Mouse (Mus musculus): ENCODE data around the gene Mrps18a. TPM values are rescaled to one million over a fixed set of nuclear protein-coding genes. Genes with fewer than 3 reads are reported as not detected.

The Mrps18a gene
- total RNA-seq, 2 experiments from 2014 or later, result 79.3 to 84.5 TPM

GRCm38 (mm10) chr17:46157131-46157530 lies 46.3 kb downstream of the Mrps18a start:
- TF ChIP-seq CTCF (IDR thresholded peaks at IDR 0.05), result no peak
- Histone ChIP-seq H3K27ac (no peak overlapping the region), H3K4me3 (no peak overlapping the region)
- DNase-seq (ENCODE audit: extremely low spot score in 1 of 2, low spot score in 2 of 2), result no peak
- intact Hi-C loops (cut with DNase I), result no loop called here

- no peak for DNase-seq (ENCODE audit: extremely low spot score in 1 of 2, low spot score in 2 of 2)
- Histone ChIP-seq H3K27ac (no peak overlapping the region), H3K4me3 (no peak overlapping the region)
- intact Hi-C loops (cut with DNase I), result no loop called here
- TF ChIP-seq CTCF (IDR thresholded peaks at IDR 0.05), result no peak
These were observed 48.5 kb downstream of the Mrps18a start for GRCm38 (mm10) chr17:46159236-46159635.

- peak; percentile 59 for TF ChIP-seq CTCF (IDR thresholded peaks at IDR 0.05)
- DNase-seq (ENCODE audit: extremely low spot score in 1 of 2, low spot score in 2 of 2), result peak; percentile 80 to 83
- intact Hi-C loops (cut with DNase I), result no loop called here
- peak overlapping the region; percentile 91 for H3K4me3 ChIP-seq
- H3K27ac ChIP-seq, result peak overlapping the region; percentile 88
These were observed 49.4 kb downstream of the Mrps18a start for GRCm38 (mm10) chr17:46160090-46160662.

GRCm38 (mm10) chr17:46160686-46161085 lies 49.9 kb downstream of the Mrps18a start, which contains the start of gene Gtpbp2:
Gene Gtpbp2 (plus strand): TSS chr17:46161032.
- peak; percentile 92 to 96 for DNase-seq (ENCODE audit: extremely low spot score in 1 of 2, low spot score in 2 of 2)
- no peak for TF ChIP-seq CTCF (IDR thresholded peaks at IDR 0.05)
- peak within 1 kb of the TSS; percentile 91 for H3K4me3 ChIP-seq
- intact Hi-C loops (cut with DNase I), result no loop called here
- peak within 1 kb of the TSS; percentile 88 for H3K27ac ChIP-seq

- intact Hi-C loops (cut with DNase I), result no loop called here
- no peak for DNase-seq (ENCODE audit: extremely low spot score in 1 of 2, low spot score in 2 of 2)
- Histone ChIP-seq H3K4me3 (peak overlapping the region; percentile 91), H3K27ac (peak overlapping the region; percentile 77)
- no peak for TF ChIP-seq CTCF (IDR thresholded peaks at IDR 0.05)
These were observed 50.4 kb downstream of the Mrps18a start for GRCm38 (mm10) chr17:46161179-46161578.

- H3K4me3 ChIP-seq, result peak overlapping the region; percentile 91
- no peak for DNase-seq (ENCODE audit: extremely low spot score in 1 of 2, low spot score in 2 of 2)
- H3K27ac ChIP-seq, result peak overlapping the region; percentile 77; the same call in 1 of the 2 replicates
- TF ChIP-seq CTCF (IDR thresholded peaks at IDR 0.05), result no peak
- intact Hi-C loops (cut with DNase I), result no loop called here
These were observed 50.9 kb downstream of the Mrps18a start for GRCm38 (mm10) chr17:46161710-46162109.

- Histone ChIP-seq H3K27ac (no peak overlapping the region), H3K4me3 (no peak overlapping the region)
- no peak for DNase-seq (ENCODE audit: extremely low spot score in 1 of 2, low spot score in 2 of 2)
- intact Hi-C loops (cut with DNase I), result no loop called here
- no peak for TF ChIP-seq CTCF (IDR thresholded peaks at IDR 0.05)
These were observed 51.8 kb downstream of the Mrps18a start for GRCm38 (mm10) chr17:46162551-46162950.

GRCm38 (mm10) chr17:46162951-46163421 lies 52.2 kb downstream of the Mrps18a start:
- intact Hi-C loops (cut with DNase I), result no loop called here
- Histone ChIP-seq H3K4me3 (no peak overlapping the region; the same call in 1 of the 2 replicates), H3K27ac (no peak overlapping the region)
- no peak for DNase-seq (ENCODE audit: extremely low spot score in 1 of 2, low spot score in 2 of 2)
- TF ChIP-seq CTCF (IDR thresholded peaks at IDR 0.05), result no peak

GRCm38 (mm10) chr17:46164301-46164700 lies 53.5 kb downstream of the Mrps18a start:
- DNase-seq (ENCODE audit: extremely low spot score in 1 of 2, low spot score in 2 of 2), result no peak
- Histone ChIP-seq H3K4me3 (no peak overlapping the region), H3K27ac (no peak overlapping the region)
- TF ChIP-seq CTCF (IDR thresholded peaks at IDR 0.05), result no peak
- intact Hi-C loops (cut with DNase I), result no loop called here

GRCm38 (mm10) chr17:46164791-46165190 lies 54.0 kb downstream of the Mrps18a start:
- intact Hi-C loops (cut with DNase I), result no loop called here
- no peak for TF ChIP-seq CTCF (IDR thresholded peaks at IDR 0.05)
- no peak overlapping the region for H3K27ac ChIP-seq
- DNase-seq (ENCODE audit: extremely low spot score in 1 of 2, low spot score in 2 of 2), result no peak
- no peak overlapping the region for H3K4me3 ChIP-seq

GRCm38 (mm10) chr17:46165460-46165859 lies 54.7 kb downstream of the Mrps18a start:
- no peak for DNase-seq (ENCODE audit: extremely low spot score in 1 of 2, low spot score in 2 of 2)
- intact Hi-C loops (cut with DNase I), result no loop called here
- Histone ChIP-seq H3K4me3 (no peak overlapping the region), H3K27ac (no peak overlapping the region)
- no peak for TF ChIP-seq CTCF (IDR thresholded peaks at IDR 0.05)

- TF ChIP-seq CTCF (IDR thresholded peaks at IDR 0.05), result no peak
- Histone ChIP-seq H3K4me3 (no peak overlapping the region), H3K27ac (no peak overlapping the region)
- no peak for DNase-seq (ENCODE audit: extremely low spot score in 1 of 2, low spot score in 2 of 2)
- intact Hi-C loops (cut with DNase I), result no loop called here
These were observed 55.5 kb downstream of the Mrps18a start for GRCm38 (mm10) chr17:46166270-46166669.

GRCm38 (mm10) chr17:46167014-46167413 lies 56.2 kb downstream of the Mrps18a start:
- intact Hi-C loops (cut with DNase I), result no loop called here
- Histone ChIP-seq H3K4me3 (no peak overlapping the region), H3K27ac (no peak overlapping the region)
- DNase-seq (ENCODE audit: extremely low spot score in 1 of 2, low spot score in 2 of 2), result no peak
- TF ChIP-seq CTCF (IDR thresholded peaks at IDR 0.05), result peak; percentile 36; the same call in 1 of the 2 replicates

Data from left cerebral cortex, adult 2 months (tissue).